Mouse (Mus musculus) right cerebral cortex, postnatal 4 days (tissue): ENCODE results near the gene Syt16.

Experiments used
- DNase-seq: peaks from one replicate; pipeline ENCODE4 v3.0.0-alpha.2; 2022

The Syt16 gene

DNA sequence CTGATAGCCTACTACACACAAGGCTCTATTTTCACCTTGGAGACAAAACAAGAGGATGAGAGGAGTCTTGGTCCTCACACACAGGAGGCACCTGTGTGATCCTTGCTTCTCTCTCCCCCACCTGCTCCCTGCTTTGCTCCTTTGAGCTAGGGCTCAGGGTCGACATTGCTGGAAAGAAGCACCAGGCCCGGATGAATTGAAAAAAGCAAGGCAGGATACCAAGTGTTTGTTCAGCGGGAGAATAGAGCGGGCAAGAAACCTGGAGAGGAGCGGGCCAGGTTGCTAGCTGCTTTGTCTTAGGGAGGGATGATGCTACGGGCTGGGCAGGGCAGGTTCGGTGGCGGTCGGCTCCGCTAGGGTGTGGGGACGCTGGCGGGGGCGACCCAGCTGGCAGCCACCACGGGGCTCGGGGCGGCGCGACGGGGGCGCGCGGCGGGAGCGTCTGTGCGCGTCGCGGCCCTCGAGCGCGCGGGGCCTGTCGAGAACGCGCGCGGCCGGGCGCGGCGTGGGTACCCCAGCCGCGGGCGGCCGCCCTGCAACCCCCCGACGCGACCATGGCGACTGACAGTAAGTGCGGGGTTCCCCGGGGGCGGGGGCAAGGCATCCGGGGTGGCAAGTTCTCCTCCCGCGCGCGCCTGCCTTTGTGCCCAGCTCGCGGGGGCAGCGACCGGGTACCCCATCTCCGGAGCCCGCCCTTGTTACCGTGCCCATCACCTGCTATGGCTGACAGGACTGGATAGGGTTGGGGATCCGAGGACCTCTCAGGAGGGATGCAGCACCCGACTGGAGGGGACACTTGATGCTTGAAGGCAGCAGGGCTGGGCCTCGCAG is at the start of gene Syt16:
Gene Syt16 (plus strand): TSS at position 365 of the 831 bp plus-strand sequence.
- peak; percentile 71 for DNase-seq

- no peak for DNase-seq
Observed at GRCm38 (mm10) chr12:73948415-73948814, 49.0 kb upstream of the Syt16 start.

- DNase-seq = peak; percentile 45
Observed at GRCm38 (mm10) chr12:73949318-73950058, 48.0 kb upstream of the Syt16 start.

- DNase-seq = peak; percentile 45
Observed at GRCm38 (mm10) chr12:73952879-73953278, 44.6 kb upstream of the Syt16 start.

DNA sequence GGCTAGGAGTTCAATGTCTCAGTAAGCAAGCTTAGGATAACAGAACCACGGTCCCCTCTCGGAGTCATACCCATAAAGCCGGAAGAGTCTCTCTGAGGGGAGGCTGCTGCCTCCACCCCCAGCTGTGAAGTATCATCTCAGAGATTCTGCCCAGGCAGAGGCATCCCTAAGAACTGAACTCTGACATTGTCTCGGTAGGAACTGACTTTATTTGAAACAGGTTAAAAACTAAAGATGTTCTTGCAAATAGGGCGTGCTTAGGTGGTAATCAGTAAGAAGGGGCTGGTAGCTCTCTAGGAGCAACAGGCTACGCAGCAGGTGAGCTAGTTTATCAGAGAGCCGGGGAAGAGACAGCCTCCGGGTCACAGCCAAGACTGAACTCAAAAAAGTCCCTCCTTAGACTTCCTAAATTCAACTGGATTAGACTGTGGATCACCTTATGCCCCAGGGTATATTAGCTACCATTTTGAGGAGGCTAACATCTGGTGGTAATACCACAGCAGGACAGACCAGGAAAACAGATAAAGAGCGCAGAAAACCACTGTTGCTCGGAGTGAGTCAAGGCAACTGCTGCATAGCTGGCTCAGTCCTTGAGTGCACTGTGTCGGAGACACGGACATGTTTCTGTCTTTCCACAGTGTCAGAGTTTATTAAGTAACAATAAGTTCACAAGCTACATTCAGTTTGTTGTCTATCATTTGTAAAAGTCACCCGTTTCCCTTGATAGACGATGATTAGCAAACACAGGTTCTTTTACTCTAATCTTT is 43.9 kb upstream of the Syt16 start:
- no peak for DNase-seq

DNA sequence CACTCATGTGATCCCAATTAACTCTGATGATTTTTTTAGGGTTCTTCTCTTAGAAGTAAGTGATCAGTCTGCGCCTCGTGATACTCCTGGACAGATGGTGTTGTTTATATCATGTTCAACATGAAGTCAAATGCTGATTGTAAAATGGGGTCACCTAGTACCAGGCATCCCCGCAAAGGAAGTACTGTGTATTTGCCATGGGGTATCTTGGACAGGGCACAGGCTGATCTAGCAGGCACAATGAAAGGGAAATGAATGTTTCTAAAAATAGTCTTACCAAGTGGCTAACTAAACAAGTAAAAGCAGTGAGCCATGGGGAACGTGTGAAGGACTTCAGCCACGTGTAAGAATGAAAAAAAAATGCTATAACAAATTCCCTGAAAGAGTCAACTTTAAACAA is 42.7 kb upstream of the Syt16 start:
- DNase-seq = no peak

- DNase-seq = no peak
Observed at GRCm38 (mm10) chr12:73957676-73958075, 39.8 kb upstream of the Syt16 start.

DNA sequence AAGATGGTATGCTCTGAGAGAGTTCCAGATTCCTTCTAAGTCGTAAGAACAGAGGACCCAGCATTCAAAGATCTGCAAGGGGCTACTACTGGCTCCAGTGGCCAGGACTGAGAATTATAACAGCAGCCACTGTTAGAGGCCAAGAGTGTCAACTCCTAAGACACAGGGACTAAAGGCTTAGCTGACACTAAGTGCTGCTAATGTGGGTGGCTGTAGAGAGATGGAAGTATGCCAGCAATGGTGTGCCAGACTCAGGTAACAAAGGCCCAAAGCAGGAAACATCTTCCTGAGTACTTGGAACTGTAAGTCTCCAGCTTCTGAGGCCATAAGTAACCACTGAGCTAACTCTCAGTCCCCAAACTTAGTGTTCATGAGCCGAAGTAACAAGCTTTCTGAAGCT is 38.6 kb upstream of the Syt16 start:
- no peak for DNase-seq

DNA sequence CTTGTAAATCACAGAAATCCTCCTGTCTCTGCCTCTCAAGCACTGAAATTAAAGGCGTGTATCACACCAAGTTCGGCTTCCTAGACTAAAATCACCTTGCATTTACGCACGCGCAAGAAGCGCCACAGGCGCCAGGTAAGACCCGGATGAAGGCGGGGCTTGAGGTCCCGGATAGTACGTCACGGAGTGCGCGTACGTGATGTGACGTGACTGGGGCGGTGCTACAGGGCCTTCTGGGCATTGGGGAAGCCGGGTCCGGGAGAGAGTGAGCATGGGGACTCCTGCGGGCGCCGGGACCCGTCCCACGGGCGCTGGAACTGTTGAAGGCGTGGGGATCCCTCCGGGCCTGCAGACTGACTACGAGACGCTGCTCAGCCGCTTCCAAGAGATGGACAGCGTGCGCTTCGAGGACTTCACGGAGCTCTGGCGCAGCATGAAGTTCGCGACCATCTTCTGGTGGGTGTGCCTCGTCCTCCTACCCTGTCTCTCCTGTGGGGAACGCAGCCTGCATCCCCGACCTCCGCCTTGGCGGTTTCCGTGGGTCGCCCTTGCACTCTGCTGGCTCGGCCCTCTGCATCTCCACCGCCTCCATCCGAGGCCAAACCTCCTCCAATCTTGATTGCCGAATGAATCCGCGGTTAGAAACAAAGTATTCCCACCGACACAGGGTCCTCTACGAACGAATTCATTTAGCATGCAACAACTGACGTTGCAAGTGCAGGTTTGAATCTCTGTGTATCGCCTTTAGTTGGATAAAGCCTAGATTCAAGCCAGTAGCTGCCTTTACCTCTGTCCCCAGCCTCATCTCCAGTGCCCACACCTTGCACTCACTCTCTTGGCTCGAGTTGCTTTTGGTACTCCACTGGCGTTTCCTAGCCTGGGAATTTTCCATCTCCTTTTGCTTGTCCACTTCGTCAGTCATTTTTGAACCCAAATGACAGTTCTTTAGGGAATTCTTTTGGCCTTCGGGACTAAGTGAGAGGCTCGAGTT is 32.9 kb upstream of the Syt16 start, which contains the start of gene Snapc1:
Gene Snapc1 (plus strand): TSS at position 191 of the 991 bp plus-strand sequence.
- peak; percentile 93 for DNase-seq

DNA sequence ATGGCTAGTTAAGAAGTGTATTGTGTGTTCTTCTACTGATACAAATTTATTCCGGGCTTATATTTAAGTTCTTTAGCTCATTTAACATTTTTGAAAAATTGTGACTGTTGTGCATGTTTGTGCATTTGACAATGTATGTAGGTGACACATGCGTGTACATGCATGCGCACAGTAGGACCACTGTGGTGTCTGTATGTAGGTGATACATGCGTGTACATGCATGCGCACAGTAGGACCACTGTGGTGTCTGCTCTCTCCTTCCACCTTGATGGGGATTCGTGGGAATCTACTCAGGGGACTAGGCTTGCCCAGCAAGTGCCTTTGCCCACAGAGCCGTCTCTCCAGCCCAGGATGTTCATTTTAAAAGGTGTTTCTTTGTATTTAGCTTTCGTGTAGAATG is 28.3 kb upstream of the Syt16 start:
- no peak for DNase-seq

GRCm38 (mm10) chr12:73974584-73974983 is 22.9 kb upstream of the Syt16 start:
- DNase-seq = no peak

GRCm38 (mm10) chr12:73978144-73978543 is 19.3 kb upstream of the Syt16 start:
- DNase-seq = no peak

DNA sequence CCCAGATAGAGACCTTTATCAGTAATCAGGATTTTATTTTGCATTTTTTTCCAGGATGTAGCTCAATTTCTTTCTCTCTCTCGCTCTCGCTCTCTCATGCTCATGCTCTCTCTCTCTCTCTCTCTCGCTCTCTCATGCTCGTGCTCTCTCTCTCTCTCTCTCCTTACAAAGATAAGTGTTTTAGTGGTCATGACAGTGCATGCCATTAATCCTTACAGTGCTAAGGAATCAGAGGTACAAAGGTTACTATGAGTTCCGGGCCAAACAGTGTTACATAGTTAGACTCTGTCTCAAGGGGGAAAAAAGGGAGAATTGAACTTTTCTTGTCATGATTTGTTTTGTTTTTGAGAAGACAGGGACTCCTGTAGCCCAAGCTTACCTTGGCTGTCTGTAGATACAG is 17.8 kb upstream of the Syt16 start:
- DNase-seq = no peak

- peak; percentile 88 for DNase-seq
Observed at GRCm38 (mm10) chr12:73982533-73982932, 14.9 kb upstream of the Syt16 start.

- DNase-seq = no peak
Observed at GRCm38 (mm10) chr12:73986299-73986698, 11.2 kb upstream of the Syt16 start.

DNA sequence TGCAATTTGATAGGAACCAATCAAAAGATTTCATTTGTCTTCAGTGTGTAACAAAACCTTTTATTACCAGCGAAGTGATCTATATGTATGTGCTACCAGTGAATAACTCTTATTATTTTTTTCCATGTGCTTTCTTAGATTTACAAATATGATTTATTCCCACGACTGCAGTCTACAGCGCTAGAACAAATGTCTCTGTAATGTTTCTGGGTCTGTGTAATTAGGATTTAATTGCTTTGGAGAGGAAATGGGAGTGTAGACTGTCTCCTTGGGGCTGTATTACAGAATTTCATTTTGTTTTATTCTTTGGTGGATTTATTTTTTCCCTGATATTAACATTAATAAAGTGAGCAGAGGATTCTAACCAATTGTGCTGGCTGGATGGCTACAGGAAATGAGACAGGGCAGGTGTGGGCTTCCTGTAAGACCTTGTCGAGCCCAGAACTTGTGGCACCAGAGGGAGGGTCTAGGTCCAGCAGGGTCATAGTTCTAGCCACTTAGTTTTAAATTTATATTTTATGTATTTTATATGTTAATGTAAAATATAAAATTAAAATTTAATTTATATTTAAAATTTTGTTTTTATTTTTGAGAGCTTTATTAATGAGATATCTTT is 9.0 kb upstream of the Syt16 start:
- DNase-seq = no peak

DNA sequence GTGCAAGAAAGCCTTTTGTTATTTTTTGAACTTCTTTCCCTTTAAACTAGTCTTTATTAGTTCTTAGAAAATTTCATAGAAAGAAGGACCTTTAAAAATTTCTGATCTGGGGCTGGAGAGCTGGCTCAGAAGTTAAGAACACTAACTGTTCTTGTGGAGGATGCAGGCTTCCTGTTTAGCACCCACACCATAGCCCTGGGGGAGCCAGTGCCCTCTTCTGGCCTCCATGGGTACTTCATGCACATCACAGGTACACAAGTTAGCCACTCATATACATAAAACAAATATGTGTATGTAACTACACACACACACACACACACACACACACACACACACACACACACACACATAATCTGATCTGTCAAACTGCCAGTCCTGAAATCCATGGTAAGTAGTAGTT is 7.9 kb upstream of the Syt16 start:
- DNase-seq = peak; percentile 53

DNA sequence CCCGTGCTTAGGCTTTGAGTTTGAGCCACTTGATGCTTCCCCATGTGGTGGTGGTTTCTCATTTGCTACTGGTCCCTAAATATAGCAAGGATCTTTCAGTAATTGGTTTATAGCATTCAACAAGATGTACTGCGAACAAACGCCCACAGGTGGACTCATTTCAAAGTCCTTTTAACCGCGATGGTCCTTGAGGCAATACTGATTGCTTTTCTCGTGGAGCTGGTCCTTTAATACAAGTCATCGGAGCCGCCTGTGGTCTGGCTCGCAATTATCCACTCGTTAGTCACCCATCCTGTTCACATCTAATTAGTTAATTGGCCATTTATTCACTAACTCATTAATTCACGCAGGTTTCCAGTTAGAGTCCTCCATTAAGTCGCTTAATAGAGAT is 560 bp upstream of the Syt16 start:
- DNase-seq = no peak

- DNase-seq = no peak
Observed at GRCm38 (mm10) chr12:73998128-73998456, 631 bp downstream of the Syt16 start.

GRCm38 (mm10) chr12:74002449-74002848 is 5.0 kb downstream of the Syt16 start:
- no peak for DNase-seq

DNA sequence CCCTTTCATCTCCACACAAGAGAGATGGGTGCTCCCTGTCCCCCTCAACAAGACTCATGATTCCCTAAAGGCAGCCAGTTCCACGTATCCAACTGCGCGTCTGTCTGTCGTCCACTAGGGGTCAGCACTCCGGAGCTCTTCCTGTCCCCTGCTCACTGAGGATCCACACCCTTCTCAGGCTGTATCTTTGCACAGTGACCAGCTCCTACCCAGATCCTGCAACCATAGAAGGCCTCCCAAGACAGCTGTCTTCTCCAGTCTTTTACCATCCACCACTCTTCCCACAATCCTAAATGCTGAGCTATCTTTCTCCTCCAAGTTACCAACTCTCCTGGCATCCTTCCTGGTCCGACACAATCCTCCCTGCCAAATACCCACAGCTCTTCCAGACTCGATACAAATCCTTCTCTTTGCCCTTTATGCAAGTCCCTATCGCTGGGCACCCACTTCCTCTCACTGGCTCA is 12.0 kb downstream of the Syt16 start:
- peak; percentile 25 for DNase-seq

DNA sequence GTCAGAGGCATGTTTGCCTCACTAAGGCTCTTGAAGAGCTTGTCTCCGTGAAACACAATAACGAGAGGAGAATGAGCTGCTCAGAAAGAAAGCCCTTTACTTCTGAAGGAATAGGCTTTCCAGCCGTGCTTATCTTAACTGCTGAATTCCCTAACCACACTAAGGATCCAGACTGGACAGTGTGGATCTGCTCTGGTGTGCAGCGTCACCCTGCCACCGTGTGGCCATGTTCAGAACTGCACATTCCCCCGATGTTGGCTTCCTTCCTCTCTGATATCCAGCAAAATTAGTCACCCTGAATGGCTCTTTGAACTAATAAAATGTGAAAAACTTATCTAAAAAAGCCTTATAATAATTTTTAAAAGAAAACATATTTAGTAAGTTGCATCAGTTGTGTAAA is 16.3 kb downstream of the Syt16 start:
- peak; percentile 89 for DNase-seq
